Mouse (Mus musculus) adrenal gland, adult 8-10 months (tissue): ENCODE results near the gene Mdk. TPM values are rescaled to one million over a fixed set of nuclear protein-coding genes. Genes with fewer than 3 reads are reported as not detected.

ENCODE experiments used
- DNase-seq: peaks from one replicate; pipeline ENCODE4 v3.0.0; 2022
- total RNA-seq, 4 experiments: library from RNA; stranded (reverse); gene quantifications; 2 replicates each; pipeline ENCODE4 v1.2.4; 2022

The Mdk gene
- total RNA-seq, 4 experiments from 2014 or later = 7.7 to 13.1 (median 9.1) TPM

GRCm38 (mm10) chr2:91958049-91958448 lies 26.0 kb upstream of the Mdk start:
- DNase-seq = no peak

- no peak for DNase-seq
Measured at GRCm38 (mm10) chr2:91957096-91957495, 25.0 kb upstream of the Mdk start.

- no peak for DNase-seq
Measured at GRCm38 (mm10) chr2:91955875-91956274, 23.8 kb upstream of the Mdk start.

GRCm38 (mm10) chr2:91955121-91955591 lies 23.1 kb upstream of the Mdk start:
- DNase-seq = no peak

DNA sequence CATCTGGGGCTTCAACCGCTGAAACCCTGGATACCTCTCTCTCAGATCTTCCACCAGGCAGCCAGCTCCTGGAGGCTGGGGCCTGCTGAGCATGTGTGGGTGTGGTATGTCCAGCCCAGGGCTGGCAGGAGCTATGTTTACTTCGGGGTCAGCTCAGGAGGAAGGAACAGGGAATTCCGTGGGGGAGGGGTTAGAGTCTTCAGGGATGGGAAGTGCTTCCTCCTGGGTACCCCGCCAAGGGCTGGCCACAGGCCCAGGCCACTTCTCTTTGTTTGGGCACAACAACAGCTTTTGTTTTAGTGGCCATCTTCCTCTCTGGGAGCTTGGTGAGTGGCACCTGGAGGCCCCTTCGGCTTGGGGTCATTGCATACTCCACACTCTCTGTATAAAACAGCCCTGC lies 21.7 kb upstream of the Mdk start:
- peak; percentile 66 for DNase-seq

- DNase-seq = no peak
Measured at GRCm38 (mm10) chr2:91950275-91951085, 18.4 kb upstream of the Mdk start.

DNA sequence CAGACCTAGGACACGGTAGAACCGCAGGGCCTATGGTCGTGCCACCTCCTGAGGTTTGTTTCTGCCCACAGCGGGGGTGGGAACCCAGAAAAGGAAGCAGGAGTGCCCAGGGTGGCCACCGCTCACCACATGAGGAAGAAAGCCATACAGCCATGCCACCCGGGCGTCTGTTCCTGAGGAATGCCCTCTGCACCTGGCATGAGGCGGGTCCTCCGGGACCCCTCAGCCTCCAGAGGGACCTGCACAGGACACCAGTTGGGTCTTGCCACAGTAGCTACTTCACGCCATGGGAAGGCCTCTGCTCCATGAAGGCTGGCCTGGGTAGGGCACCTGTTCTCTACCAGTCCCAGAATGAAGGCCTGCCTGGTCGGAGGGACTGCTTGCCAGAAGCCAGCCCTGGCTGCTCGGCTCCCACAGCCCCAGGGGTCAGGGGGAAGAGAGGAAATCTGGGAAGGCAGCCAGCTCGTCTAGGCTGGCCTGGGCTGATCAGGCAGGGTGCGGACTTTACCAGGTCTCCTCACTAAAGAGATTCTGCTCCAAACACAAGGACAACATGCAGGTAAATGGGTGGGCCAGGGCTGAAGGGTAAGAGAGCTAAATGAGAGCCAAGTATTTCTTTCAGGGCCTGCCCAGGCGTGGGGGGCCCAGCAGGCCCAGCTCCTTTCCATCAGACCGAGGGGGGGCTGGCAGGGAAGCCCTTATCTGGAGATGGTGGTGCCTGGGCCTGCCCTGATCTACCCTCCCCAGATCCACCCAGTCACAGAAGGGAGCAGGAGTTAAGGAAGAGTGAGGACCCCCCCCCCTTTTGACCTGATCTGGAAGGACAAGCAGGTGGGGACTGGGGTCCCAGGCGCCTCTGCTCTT lies 17.5 kb upstream of the Mdk start:
- DNase-seq = no peak

DNA sequence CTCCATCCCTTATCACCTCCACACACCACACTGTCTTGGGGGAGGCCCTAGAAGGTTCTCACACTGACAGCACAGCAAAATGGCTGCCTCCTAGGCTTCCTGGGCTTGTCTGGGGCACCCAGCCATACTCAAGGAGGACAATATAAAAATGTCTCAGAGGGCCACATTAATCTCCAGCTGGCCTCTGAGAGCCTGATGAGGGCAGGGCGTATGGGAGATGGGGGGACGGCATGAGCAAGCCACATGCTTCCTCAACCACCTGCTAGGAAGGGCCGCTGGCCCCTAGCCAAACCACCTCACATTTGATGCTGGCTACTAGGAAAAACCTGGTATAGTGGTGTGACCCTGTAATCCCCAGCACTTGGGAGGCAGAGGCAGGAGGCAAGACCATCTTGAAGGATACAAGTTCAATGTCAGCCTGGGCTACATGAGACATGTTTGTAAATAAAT lies 16.7 kb upstream of the Mdk start:
- DNase-seq = no peak

DNA sequence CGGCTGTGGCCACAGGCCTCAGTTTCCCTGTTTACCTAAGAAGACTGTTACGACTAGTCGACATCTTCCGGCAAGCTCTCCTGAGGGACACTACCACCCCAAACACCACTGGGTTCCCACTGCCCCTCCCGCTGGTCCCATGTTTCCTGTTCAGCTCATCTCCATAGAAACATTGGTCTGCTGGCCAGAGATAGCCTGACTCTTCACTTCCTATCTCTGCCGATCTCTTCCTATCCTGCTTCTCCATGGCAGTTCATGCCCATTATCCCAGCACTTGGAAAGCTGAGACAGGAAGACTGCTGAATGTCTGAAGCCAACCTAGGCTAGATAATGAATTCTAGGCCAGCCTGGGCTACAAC lies 16.0 kb upstream of the Mdk start:
- DNase-seq = no peak

GRCm38 (mm10) chr2:91947397-91948150 lies 15.5 kb upstream of the Mdk start:
- no peak for DNase-seq

- DNase-seq = no peak
Measured at GRCm38 (mm10) chr2:91946836-91947235, 14.7 kb upstream of the Mdk start.

DNA sequence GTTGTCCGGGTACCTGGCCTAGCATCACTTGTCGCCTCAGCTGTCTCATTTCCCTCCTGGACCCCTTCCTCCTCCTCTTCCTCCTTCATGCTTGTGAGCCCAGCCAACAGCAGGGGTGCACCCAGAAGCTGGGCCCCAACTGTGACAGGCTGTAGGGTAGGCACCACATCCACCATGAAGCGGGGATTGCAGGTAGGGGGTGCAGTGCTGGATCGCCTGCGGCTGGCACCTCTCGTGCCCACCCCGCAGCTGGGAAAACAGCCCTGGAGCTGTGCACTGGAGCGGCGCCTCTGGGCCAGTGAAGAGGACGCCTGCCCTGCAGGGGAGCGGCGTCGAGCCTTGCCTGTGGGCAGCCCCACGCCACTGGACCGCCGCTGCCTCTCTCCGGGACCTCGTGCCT lies 13.4 kb upstream of the Mdk start, which contains the start of gene Gm9821:
Gene Gm9821, plus strand, starts transcription at position 221 of the 400 bp plus-strand sequence.
- no peak for DNase-seq

DNA sequence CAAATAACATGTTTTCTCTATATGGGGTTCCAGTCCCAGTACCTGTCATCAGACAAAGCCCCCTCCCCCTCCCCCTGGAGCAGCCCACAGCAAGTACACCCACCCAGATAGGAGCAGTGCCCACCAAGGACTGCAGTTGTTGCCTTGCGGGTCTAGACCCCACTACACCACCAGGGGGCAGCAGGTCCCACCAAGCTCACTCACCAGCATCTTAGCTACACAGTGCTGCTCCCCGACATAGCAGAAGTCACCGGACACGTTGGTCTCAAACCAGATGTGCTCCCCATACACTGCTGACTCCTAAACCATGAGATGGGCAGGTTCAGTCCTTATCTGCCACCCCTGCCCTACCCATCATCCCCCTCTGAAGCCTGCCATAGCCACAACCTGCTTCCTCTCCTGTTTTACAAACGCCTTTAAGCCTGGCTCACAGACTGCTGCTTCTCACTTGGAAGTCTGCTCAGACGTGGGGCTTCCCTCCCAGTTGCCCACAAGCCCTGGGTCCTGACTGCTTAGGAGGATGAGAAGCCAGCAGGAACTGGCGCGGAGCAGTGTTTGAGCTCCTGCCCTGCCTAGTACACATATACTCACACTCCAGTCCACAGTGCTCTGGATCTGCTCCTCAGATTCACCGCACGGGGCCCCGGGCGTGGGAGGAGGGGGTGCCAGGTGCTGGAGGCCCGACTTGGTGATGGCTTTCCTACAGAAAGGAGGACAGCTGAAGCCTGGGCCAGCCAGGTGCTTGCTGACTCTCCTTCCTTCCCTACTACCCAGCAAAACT lies 12.3 kb upstream of the Mdk start:
- DNase-seq = peak; percentile 48

GRCm38 (mm10) chr2:91942356-91942755 lies 10.3 kb upstream of the Mdk start:
- DNase-seq = no peak

- DNase-seq = no peak
Measured at GRCm38 (mm10) chr2:91939303-91939935, 7.3 kb upstream of the Mdk start.

GRCm38 (mm10) chr2:91936154-91936553 lies 4.1 kb upstream of the Mdk start:
- no peak for DNase-seq

- no peak for DNase-seq
Measured at GRCm38 (mm10) chr2:91934826-91935525, 2.9 kb upstream of the Mdk start.

GRCm38 (mm10) chr2:91934016-91934415 lies 1.9 kb upstream of the Mdk start:
- DNase-seq = no peak

GRCm38 (mm10) chr2:91933471-91933870 lies 1.4 kb upstream of the Mdk start:
- DNase-seq = no peak

DNA sequence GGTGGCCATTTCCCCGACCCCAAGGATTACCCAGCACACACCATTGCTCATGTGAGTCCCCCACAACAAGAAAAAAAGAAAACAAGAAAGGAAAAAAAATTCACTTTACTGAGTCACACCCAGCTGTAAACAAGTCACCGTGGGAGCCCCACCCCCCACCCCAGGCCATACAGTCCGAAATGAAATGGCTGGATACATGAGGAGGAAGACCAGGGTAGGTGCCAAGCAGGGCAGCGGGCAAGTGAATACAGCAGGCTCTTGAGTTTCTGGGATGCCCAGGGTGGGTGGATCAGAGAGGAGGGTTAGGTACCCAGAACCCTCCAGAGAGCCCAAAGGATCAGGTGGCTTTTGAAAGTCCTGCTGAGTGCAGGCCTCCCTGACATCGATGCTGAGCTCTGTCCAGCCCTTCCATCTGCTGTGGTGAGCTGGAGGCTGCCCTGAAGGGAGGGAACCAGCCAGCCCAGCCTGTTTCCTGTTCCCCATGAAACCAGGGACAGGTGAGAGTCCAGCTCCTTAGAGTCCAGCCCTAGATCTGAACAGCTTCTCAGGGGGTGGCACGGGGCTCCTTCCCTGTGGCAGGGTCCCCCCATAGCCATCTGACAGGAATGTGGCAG lies 747 bp upstream of the Mdk start:
- DNase-seq = no peak
